8 mouse cellular contexts compared by ENCODE assay signal in genomic region chr9:20459377-20460317, GRCm38 (mm10). TPM values are rescaled to one million over a fixed set of nuclear protein-coding genes. Genes with fewer than 3 reads are reported as not detected.
DNase-seq lines count a peak whose midpoint lies in the region; ATAC-seq lines count a peak whose summit lies in the region.

Gene Zfp26, minus strand, starts transcription at chr9:20460162.

- H3K27ac ChIP-seq in hindbrain, embryonic 11.5 days (ENCODE audit: low read depth, low read length) = peak within 1 kb of the TSS; percentile 86

- peak; percentile 83 for DNase-seq in Muller cell, postnatal 12 days (ENCODE audit: inconsistent ontology term)
- peak; percentile 77 for DNase-seq in cerebellum, adult 9-11 months
- DNase-seq in frontal cortex, adult 2 months (ENCODE audit: extremely low spot score in 1 of 2, low spot score in 1 of 2) = peak; percentile 69 to 88
- peak; percentile 81 for DNase-seq in hindbrain, embryonic 11.5 days (ENCODE audit: low spot score)
- DNase-seq in layer of hippocampus, postnatal 10 days (ENCODE audit: low spot score in 2 of 2) = peak; percentile 72 to 79
- peak; percentile 81 for DNase-seq in lung, postnatal 10 days
- peak; percentile 75 for DNase-seq in ovary, postnatal 36 days (ENCODE audit: low spot score)
- peak; percentile 81 for DNase-seq in thymus, postnatal 25 days

- no peaks in the 10 kb centered on the region for H3K4me1 ChIP-seq in hindbrain, embryonic 11.5 days (replicated peaks; ENCODE audit: control insufficient read depth, insufficient read depth, low read length)

- ATAC-seq in hindbrain, embryonic 11.5 days (ENCODE audit: low FRiP score) = peak; percentile 91

- peak within 1 kb of the TSS; percentile 56 for H3K4me2 ChIP-seq in hindbrain, embryonic 11.5 days (replicated peaks; ENCODE audit: low read depth, low read length)

- peak within 1 kb of the TSS; percentile 98 for H3K9ac ChIP-seq in hindbrain, embryonic 11.5 days (ENCODE audit: low read depth, low read length)

- under 1% methylated on average over 47 of the region's 48 CpGs for WGBS in hindbrain, embryonic 11.5 days

- H3K36me3 ChIP-seq in hindbrain, embryonic 11.5 days (ENCODE audit: control insufficient read depth, insufficient read depth, low read length) = 0 out of 2 replicates have a peak, but pooled peaks cover 7% of the 10 kb centered on the region

- peak within 1 kb of the TSS; percentile 89 for H3K4me3 ChIP-seq in hindbrain, embryonic 11.5 days (ENCODE audit: low read depth, low read length)

- H3K27me3 ChIP-seq in hindbrain, embryonic 11.5 days (ENCODE audit: control insufficient read depth, insufficient read depth, low read length) = no peaks in the 10 kb centered on the region

- H3K9me3 ChIP-seq in hindbrain, embryonic 11.5 days (ENCODE audit: control insufficient read depth, low read length) = no peaks in the 10 kb centered on the region

RNA-seq across cellular contexts. Expression of gene Zfp26, which starts in this region (rescaled TPM):
- 9.2 and 10.7 TPM in 2 replicates for polyA plus RNA-seq in frontal cortex, adult 2 months (2012; rRNA removed)
- 28.8 and 34.9 TPM in 2 replicates for polyA plus RNA-seq in hindbrain, embryonic 11.5 days (2014; fragmentation: Nextera tagmentation; extraction: Ambion mirVana)
- total RNA-seq in layer of hippocampus, postnatal 10 days (2021) = 10 to 100 TPM; 31.6 to 35.6 TPM

Comparison
In these comparisons a context has a peak if more than half of its experiments do, and no peak if none do; other contexts are left out.
1. Peak in every context shown above with its lines: DNase-seq, ATAC-seq, H3K4me3 ChIP-seq and H3K27ac ChIP-seq.